Mouse (Mus musculus): ENCODE results near the gene Gm45837.

Gene Gm45837

GRCm38 (mm10) chr7:101464927-101465326 is 54.2 kb downstream of the Gm45837 start:
- DNase-seq (ENCODE audit: extremely low spot score, low spot score): no peak

GRCm38 (mm10) chr7:101465392-101465791 is 54.7 kb downstream of the Gm45837 start:
- DNase-seq (ENCODE audit: extremely low spot score, low spot score): no peak

GRCm38 (mm10) chr7:101465850-101466580 is 55.3 kb downstream of the Gm45837 start:
- DNase-seq (ENCODE audit: extremely low spot score, low spot score): no peak

- DNase-seq (ENCODE audit: extremely low spot score, low spot score): no peak
Measured at GRCm38 (mm10) chr7:101466581-101467081, 55.9 kb downstream of the Gm45837 start.

GRCm38 (mm10) chr7:101471423-101471822 is 60.7 kb downstream of the Gm45837 start:
- DNase-seq (ENCODE audit: extremely low spot score, low spot score): no peak

GRCm38 (mm10) chr7:101471968-101472480 is 61.3 kb downstream of the Gm45837 start:
- DNase-seq (ENCODE audit: extremely low spot score, low spot score): no peak

GRCm38 (mm10) chr7:101472598-101473558 is 62.2 kb downstream of the Gm45837 start:
- DNase-seq (ENCODE audit: extremely low spot score, low spot score): no peak

GRCm38 (mm10) chr7:101474399-101474811 is 63.7 kb downstream of the Gm45837 start:
- DNase-seq (ENCODE audit: extremely low spot score, low spot score): no peak

- no peak for DNase-seq (ENCODE audit: extremely low spot score, low spot score)
Measured at GRCm38 (mm10) chr7:101476028-101476427, 65.3 kb downstream of the Gm45837 start.

- no peak for DNase-seq (ENCODE audit: extremely low spot score, low spot score)
Measured at GRCm38 (mm10) chr7:101476493-101476892, 65.8 kb downstream of the Gm45837 start.

- no peak for DNase-seq (ENCODE audit: extremely low spot score, low spot score)
Measured at GRCm38 (mm10) chr7:101477200-101477599, 66.5 kb downstream of the Gm45837 start.

- no peak for DNase-seq (ENCODE audit: extremely low spot score, low spot score)
Measured at GRCm38 (mm10) chr7:101478099-101478498, 67.4 kb downstream of the Gm45837 start.

GRCm38 (mm10) chr7:101479841-101480240 is 69.2 kb downstream of the Gm45837 start:
- no peak for DNase-seq (ENCODE audit: extremely low spot score, low spot score)

- no peak for DNase-seq (ENCODE audit: extremely low spot score, low spot score)
Measured at GRCm38 (mm10) chr7:101480671-101481070, 70.0 kb downstream of the Gm45837 start.

- no peak for DNase-seq (ENCODE audit: extremely low spot score, low spot score)
Measured at GRCm38 (mm10) chr7:101481872-101482498, 71.3 kb downstream of the Gm45837 start.

- DNase-seq (ENCODE audit: extremely low spot score, low spot score): no peak
Measured at GRCm38 (mm10) chr7:101482499-101483081, 71.9 kb downstream of the Gm45837 start.

- DNase-seq (ENCODE audit: extremely low spot score, low spot score): no peak
Measured at GRCm38 (mm10) chr7:101483498-101484115, 72.9 kb downstream of the Gm45837 start.

GRCm38 (mm10) chr7:101487102-101487501 is 76.4 kb downstream of the Gm45837 start:
- DNase-seq (ENCODE audit: extremely low spot score, low spot score): no peak

GRCm38 (mm10) chr7:101490952-101491351 is 80.3 kb downstream of the Gm45837 start:
- no peak for DNase-seq (ENCODE audit: extremely low spot score, low spot score)

GRCm38 (mm10) chr7:101498385-101498784 is 87.7 kb downstream of the Gm45837 start:
- no peak for DNase-seq (ENCODE audit: extremely low spot score, low spot score)
